Mouse (Mus musculus) induced T-regulatory cell, adult 2 months (primary cell): Measurements from ENCODE around the gene Tnfsf18.

Source experiments
- DNase-seq: peaks from one replicate; pipeline ENCODE4 v3.0.0-alpha.2; 2012; ENCODE audit warnings: low read depth

Tnfsf18 gene

GRCm38 (mm10) chr1:161494343-161494742 is at the start of gene Tnfsf18:
TSS of gene Tnfsf18 (plus strand) at chr1:161494655.
- DNase-seq: no peak

GRCm38 (mm10) chr1:161444858-161445257 is 49.6 kb upstream of the Tnfsf18 start:
- DNase-seq: no peak

- no peak for DNase-seq
Measured at GRCm38 (mm10) chr1:161451683-161452245, 42.7 kb upstream of the Tnfsf18 start.

- DNase-seq: no peak
Measured at GRCm38 (mm10) chr1:161452250-161452649, 42.2 kb upstream of the Tnfsf18 start.

GRCm38 (mm10) chr1:161463388-161464085 is 30.9 kb upstream of the Tnfsf18 start:
- no peak for DNase-seq

GRCm38 (mm10) chr1:161477221-161477620 is 17.2 kb upstream of the Tnfsf18 start:
- no peak for DNase-seq

- no peak for DNase-seq
Measured at GRCm38 (mm10) chr1:161479854-161480253, 14.6 kb upstream of the Tnfsf18 start.

GRCm38 (mm10) chr1:161482211-161482610 is 12.2 kb upstream of the Tnfsf18 start:
- no peak for DNase-seq

GRCm38 (mm10) chr1:161487069-161487468 is 7.4 kb upstream of the Tnfsf18 start:
- no peak for DNase-seq

GRCm38 (mm10) chr1:161491766-161492165 is 2.7 kb upstream of the Tnfsf18 start:
- DNase-seq: no peak

GRCm38 (mm10) chr1:161496866-161497645 is 2.6 kb downstream of the Tnfsf18 start:
- DNase-seq: no peak

- DNase-seq: no peak
Measured at GRCm38 (mm10) chr1:161500114-161500810, 5.8 kb downstream of the Tnfsf18 start.

GRCm38 (mm10) chr1:161500811-161501146 is 6.3 kb downstream of the Tnfsf18 start:
- DNase-seq: no peak

GRCm38 (mm10) chr1:161506317-161506716 is 11.9 kb downstream of the Tnfsf18 start:
- no peak for DNase-seq

- no peak for DNase-seq
Measured at GRCm38 (mm10) chr1:161507623-161508047, 13.2 kb downstream of the Tnfsf18 start.

GRCm38 (mm10) chr1:161517355-161517754 is 22.9 kb downstream of the Tnfsf18 start:
- DNase-seq: no peak

- DNase-seq: no peak
Measured at GRCm38 (mm10) chr1:161520223-161520622, 25.8 kb downstream of the Tnfsf18 start.

GRCm38 (mm10) chr1:161528173-161528572 is 33.7 kb downstream of the Tnfsf18 start:
- DNase-seq: no peak

GRCm38 (mm10) chr1:161550596-161551095 is 56.2 kb downstream of the Tnfsf18 start:
- no peak for DNase-seq

- no peak for DNase-seq
Measured at GRCm38 (mm10) chr1:161552098-161552497, 57.6 kb downstream of the Tnfsf18 start.
